Mouse (Mus musculus) forebrain, postnatal 0 days (tissue): Measurements from ENCODE around the gene Cend1. TPM values are rescaled to one million over a fixed set of nuclear protein-coding genes. Genes with fewer than 3 reads are reported as not detected.

Source experiments
- ATAC-seq: fragments of 200-750 bp; cut with Nextera tagmentation; 2 replicates; pipeline ENCODE4 v1.8.0; 2017; ENCODE audit warnings: mild to moderate bottlenecking, moderate library complexity
- DNase-seq: peaks from one replicate; pipeline ENCODE4 v3.0.0-alpha.2; 2015
- H3K27ac ChIP-seq: fragments of 300-500 bp; sonication (generic); 2 replicates; pipeline ENCODE4 v1.5.1; 2014; ENCODE audit warnings: low read depth, mild to moderate bottlenecking, antibody characterized with exemption, low read length, moderate library complexity, mixed read lengths
- H3K27me3 ChIP-seq: fragments of 300-500 bp; sonication (generic); 2 replicates; pipeline ENCODE4 v1.6.1; 2014; ENCODE audit warnings: mild to moderate bottlenecking, low read length, mixed read lengths; ENCODE audit not compliant: insufficient read depth
- H3K36me3 ChIP-seq: fragments of 300-500 bp; sonication (generic); 2 replicates; pipeline ENCODE4 v1.6.1; 2014; ENCODE audit warnings: mild to moderate bottlenecking, moderate library complexity; ENCODE audit not compliant: insufficient read depth
- H3K4me1 ChIP-seq: fragments of 300-500 bp; sonication (generic); 2 replicates; pipeline ENCODE4 v1.6.1; 2014; ENCODE audit warnings: antibody characterized with exemption; ENCODE audit not compliant: insufficient read depth
- H3K4me2 ChIP-seq: fragments of 300-500 bp; sonication (generic); 2 replicates; pipeline ENCODE4 v1.6.1; 2014; ENCODE audit warnings: low read depth, mild to moderate bottlenecking, moderate library complexity
- H3K4me3 ChIP-seq: fragments of 300-500 bp; sonication (generic); 2 replicates; pipeline ENCODE4 v1.5.1; 2014; ENCODE audit warnings: low read depth, low read length, mixed read lengths
- H3K9ac ChIP-seq: fragments of 300-500 bp; sonication (generic); 2 replicates; pipeline ENCODE4 v1.6.1; 2014; ENCODE audit warnings: mild to moderate bottlenecking
- H3K9me3 ChIP-seq: fragments of 300-500 bp; sonication (generic); 2 replicates; pipeline ENCODE4 v1.6.1; 2016; ENCODE audit warnings: low read length
- CTCF ChIP-seq: sonication (generic); IDR thresholded peaks from 2 replicates; pipeline ENCODE4 v1.5.1; 2016; ENCODE audit warnings: antibody characterized with exemption, control low read depth, low read depth
- WGBS: fragments of 180-500 bp; shearing (Covaris S2); extraction: QIAGEN DNeasy Blood & Tissue Kit; methylation state at CpG from one replicate; pipeline ENCODE4 v1.1.7; 2014; 5-methylcytosine and 5-hydroxymethylcytosine counted together
- polyA plus RNA-seq: library from polyadenylated mRNA; unstranded; fragments of >200 nt; fragmentation: Nextera tagmentation; extraction: Ambion mirVana; gene quantifications from 2 replicates; pipeline ENCODE4 v1.2.1, GENCODE M21; 2015
- total RNA-seq: library from RNA; depleted of rRNA; stranded (reverse); fragments of >200 nt; gene quantifications from 2 replicates; pipeline ENCODE4 v1.2.3, GENCODE M21; 2014

Cend1 gene
- total and polyA plus RNA-seq, 2 experiments from 2014 or later = 83.3 to 125 TPM

- Histone ChIP-seq H3K36me3 (peaks cover 38% of the 10 kb centered on the region), H3K9me3 (no peaks in the 10 kb centered on the region), H3K9ac (peak overlapping the region; percentile 66), H3K27me3 (no peaks in the 10 kb centered on the region), H3K4me3 (peak overlapping the region; percentile 53), H3K27ac (peak overlapping the region; percentile 86), H3K4me1 (peaks cover 35% of the 10 kb centered on the region), H3K4me2 (peak overlapping the region; percentile 87)
- DNase-seq (no peak), ATAC-seq (no peak)
- WGBS = 74% methylated on average over 15 of the region's 15 CpGs
- TF ChIP-seq CTCF = no peak
Measured at GRCm38 (mm10) chr7:141433517-141434400, 4.5 kb upstream of the Cend1 start.

- Histone ChIP-seq H3K4me2 (0 out of 2 replicates have a peak overlapping the region, but pooled peaks have one; percentile 87), H3K27me3 (no peaks in the 10 kb centered on the region), H3K36me3 (peaks cover 38% of the 10 kb centered on the region), H3K9ac (0 out of 2 replicates have a peak overlapping the region, but pooled peaks have one; percentile 66), H3K9me3 (no peaks in the 10 kb centered on the region), H3K4me3 (no peak overlapping the region), H3K4me1 (peaks cover 35% of the 10 kb centered on the region), H3K27ac (no peak overlapping the region)
- no peak for DNase-seq
- TF ChIP-seq CTCF = no peak
- WGBS = 73% methylated on average over 6 of the region's 6 CpGs
- ATAC-seq = no peak
Measured at GRCm38 (mm10) chr7:141432741-141433516, 3.6 kb upstream of the Cend1 start.

- H3K27ac ChIP-seq = no peak overlapping the region
- peaks cover 38% of the 10 kb centered on the region for H3K36me3 ChIP-seq
- 82% methylated on average over 8 of the region's 8 CpGs for WGBS
- H3K9ac ChIP-seq = no peak overlapping the region
- DNase-seq = no peak
- no peak for ATAC-seq
- H3K4me1 ChIP-seq = peaks cover 31% of the 10 kb centered on the region
- no peak overlapping the region for H3K4me3 ChIP-seq
- no peak overlapping the region for H3K4me2 ChIP-seq
- TF ChIP-seq CTCF = no peak
- H3K9me3 ChIP-seq = no peaks in the 10 kb centered on the region
- no peaks in the 10 kb centered on the region for H3K27me3 ChIP-seq
Measured at GRCm38 (mm10) chr7:141432186-141432611, 2.9 kb upstream of the Cend1 start.

GRCm38 (mm10) chr7:141431434-141432185, 2.3 kb upstream of the Cend1 start:
- DNase-seq (no peak), ATAC-seq (no peak)
- Histone ChIP-seq H3K27ac (no peak overlapping the region), H3K9ac (no peak overlapping the region), H3K9me3 (no peaks in the 10 kb centered on the region), H3K27me3 (no peaks in the 10 kb centered on the region), H3K4me2 (no peak overlapping the region), H3K4me3 (no peak overlapping the region), H3K4me1 (peaks cover 29% of the 10 kb centered on the region), H3K36me3 (peaks cover 43% of the 10 kb centered on the region)
- TF ChIP-seq CTCF = no peak
- WGBS = 94% methylated on average over 19 of the region's 19 CpGs

DNA sequence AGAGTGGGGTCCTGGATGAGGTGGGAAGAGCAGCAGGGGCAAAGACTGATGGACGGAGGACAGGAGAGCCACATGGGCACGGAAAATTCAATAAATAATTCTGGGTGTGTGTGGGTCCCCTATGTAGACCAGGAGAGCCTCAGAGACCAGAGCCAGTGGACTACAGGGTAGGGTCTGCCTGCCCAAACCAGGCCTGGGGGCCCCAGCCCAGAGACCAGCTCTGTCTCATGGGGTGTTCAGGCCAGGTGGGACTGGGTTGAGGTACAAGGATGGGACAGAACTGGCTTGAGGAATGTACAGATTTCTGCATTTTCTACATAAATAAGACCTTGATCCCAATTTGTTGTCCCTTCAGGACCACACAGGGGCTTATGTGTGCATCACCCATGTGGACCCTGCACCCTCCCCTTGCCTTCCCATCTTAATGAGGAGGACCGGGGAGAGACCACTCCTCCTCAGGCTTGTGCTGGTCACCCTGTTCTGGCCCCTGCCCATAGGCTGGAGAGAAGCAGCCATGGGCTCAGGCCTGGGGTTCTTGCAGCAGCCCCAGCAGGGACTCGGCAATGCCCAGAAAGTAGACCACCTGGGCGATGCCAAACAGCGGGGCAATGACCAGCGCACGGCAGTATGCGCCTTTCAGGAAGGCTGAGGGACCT, 1.4 kb upstream of the Cend1 start:
- H3K9me3 ChIP-seq = no peaks in the 10 kb centered on the region
- H3K9ac ChIP-seq = no peak overlapping the region
- no peak for TF ChIP-seq CTCF
- no peaks in the 10 kb centered on the region for H3K27me3 ChIP-seq
- ATAC-seq = no peak
- WGBS = 95% methylated on average over 9 of the region's 9 CpGs
- peaks cover 48% of the 10 kb centered on the region for H3K36me3 ChIP-seq
- no peak overlapping the region for H3K4me2 ChIP-seq
- no peak overlapping the region for H3K4me3 ChIP-seq
- no peak for DNase-seq
- H3K4me1 ChIP-seq = peaks cover 22% of the 10 kb centered on the region
- no peak overlapping the region for H3K27ac ChIP-seq

DNA sequence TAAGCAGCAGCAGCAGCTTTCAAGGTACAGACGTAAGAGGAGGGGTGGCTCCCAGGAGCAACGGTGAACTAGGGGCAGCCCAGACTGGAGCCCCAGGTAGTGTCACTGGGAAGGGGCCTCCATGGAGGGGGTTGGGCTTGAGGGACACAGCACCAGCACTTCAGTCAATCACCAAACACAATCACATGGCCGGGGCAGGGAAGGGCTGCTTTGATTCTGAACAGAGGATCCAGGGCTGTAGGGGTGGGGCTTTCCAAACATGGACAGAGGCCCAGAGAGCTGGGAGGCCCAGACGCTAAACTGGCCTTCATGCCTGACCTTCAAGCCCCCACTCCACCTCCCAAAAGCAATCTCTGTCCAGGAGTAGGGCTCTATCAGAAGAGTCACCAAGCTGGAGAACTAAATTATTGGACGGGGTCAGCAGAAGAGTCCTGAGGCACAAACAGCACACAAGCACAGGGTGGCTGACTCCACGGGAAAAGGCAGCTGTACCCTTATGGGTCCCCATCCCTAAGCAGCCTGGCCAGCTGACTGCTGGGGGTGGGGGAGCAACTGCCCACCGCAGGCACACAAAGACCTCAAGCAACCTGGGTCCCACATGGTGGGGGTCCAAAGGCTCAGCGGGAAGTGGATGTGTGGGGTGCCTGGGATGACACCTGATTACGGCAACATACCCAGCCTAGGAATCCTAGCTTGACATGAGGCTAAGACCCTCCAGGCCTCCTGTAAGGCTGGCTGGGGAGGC, 721 bp upstream of the Cend1 start:
- 65% methylated on average over 9 of the region's 9 CpGs for WGBS
- Histone ChIP-seq H3K27me3 (no peaks in the 10 kb centered on the region), H3K9ac (peak overlapping the region; percentile 71; the same call in 1 of the 2 replicates), H3K4me2 (peak overlapping the region; percentile 75), H3K4me3 (peak overlapping the region; percentile 45; the same call in 1 of the 2 replicates), H3K4me1 (peaks cover 18% of the 10 kb centered on the region), H3K27ac (0 out of 2 replicates have a peak overlapping the region, but pooled peaks have one; percentile 77), H3K36me3 (peaks cover 48% of the 10 kb centered on the region), H3K9me3 (no peaks in the 10 kb centered on the region)
- ATAC-seq = no peak
- TF ChIP-seq CTCF = no peak
- no peak for DNase-seq
